Mouse (Mus musculus) bone marrow macrophage, adult 2 months (primary cell): ENCODE results near the gene Erc2. TPM values are rescaled to one million over a fixed set of nuclear protein-coding genes. Genes with fewer than 3 reads are reported as not detected.

ENCODE experiments used
- H3K27ac ChIP-seq: 2 replicates; pipeline ENCODE4 v1.5.1; 2012; ENCODE audit warnings: low read depth, low read length; ENCODE audit not compliant: insufficient read depth
- H3K4me1 ChIP-seq: 2 replicates; pipeline ENCODE4 v1.6.1; 2012; ENCODE audit warnings: low read length; ENCODE audit not compliant: control insufficient read depth, insufficient read depth
- H3K4me3 ChIP-seq: 2 replicates; pipeline ENCODE4 v1.5.1; 2012; ENCODE audit warnings: mild to moderate bottlenecking, low read length, moderate library complexity; ENCODE audit not compliant: insufficient read depth
- CTCF ChIP-seq: IDR thresholded peaks from 2 replicates; pipeline ENCODE4 v1.5.1; 2012; ENCODE audit warnings: low read depth, mild to moderate bottlenecking, low read length, moderate library complexity
- POLR2A ChIP-seq: IDR thresholded peaks from 2 replicates; pipeline ENCODE4 v1.6.1; 2012; ENCODE audit warnings: mild to moderate bottlenecking, low read depth, low read length, borderline replicate concordance
- polyA plus RNA-seq: library from polyadenylated mRNA; stranded (reverse); fragments of >200 nt; gene quantifications from 2 replicates; pipeline ENCODE4 v1.2.4, GENCODE M21; 2012; ENCODE audit not compliant: missing spikeins, insufficient read depth, insufficient read length

The Erc2 gene
- polyA plus RNA-seq, 1 experiment: not detected

DNA sequence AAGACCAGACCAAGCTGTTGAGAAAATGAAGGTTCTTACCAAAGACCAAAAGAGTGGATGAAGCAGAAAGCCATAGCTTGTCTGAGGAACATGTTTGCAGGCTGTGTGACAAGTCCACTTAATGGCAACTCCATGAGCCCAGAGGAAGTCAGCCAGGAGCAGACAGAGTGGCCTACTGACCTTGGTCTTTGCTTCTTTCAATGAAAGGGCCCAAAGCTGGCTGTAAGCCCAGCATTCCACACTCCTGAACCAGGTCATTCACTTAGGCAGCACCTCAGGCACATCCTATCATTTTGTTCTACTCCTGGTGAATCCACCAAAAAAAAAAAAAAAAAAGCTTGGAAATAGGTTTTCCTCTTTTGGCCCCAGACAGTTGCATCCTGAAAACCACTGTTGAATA lies 664.3 kb downstream of the Erc2 start:
- no peak overlapping the region for H3K4me3 ChIP-seq
- TF ChIP-seq CTCF (no peak), POLR2A (no peak)
- H3K27ac ChIP-seq: no peak overlapping the region
- no peaks in the 10 kb centered on the region for H3K4me1 ChIP-seq

DNA sequence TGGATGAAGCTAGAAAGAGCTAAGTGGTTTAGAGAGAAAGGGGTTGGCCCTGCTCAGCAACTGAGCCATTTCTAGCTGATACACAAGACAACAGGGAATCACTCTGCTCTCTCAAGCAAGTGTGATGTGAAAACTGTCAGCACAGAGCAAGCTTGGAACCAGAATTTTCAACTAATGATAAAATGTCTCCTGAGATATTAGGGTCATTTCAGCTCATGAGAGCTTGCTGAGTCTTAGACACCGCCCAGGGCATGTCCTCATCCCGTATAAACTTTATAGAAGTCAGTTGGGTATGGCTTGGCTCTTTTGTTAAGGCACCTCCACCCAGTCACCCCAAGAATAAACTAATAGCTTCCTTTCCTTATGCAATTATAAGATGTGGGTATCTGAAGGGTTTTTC lies 666.0 kb downstream of the Erc2 start:
- H3K4me3 ChIP-seq: no peak overlapping the region

DNA sequence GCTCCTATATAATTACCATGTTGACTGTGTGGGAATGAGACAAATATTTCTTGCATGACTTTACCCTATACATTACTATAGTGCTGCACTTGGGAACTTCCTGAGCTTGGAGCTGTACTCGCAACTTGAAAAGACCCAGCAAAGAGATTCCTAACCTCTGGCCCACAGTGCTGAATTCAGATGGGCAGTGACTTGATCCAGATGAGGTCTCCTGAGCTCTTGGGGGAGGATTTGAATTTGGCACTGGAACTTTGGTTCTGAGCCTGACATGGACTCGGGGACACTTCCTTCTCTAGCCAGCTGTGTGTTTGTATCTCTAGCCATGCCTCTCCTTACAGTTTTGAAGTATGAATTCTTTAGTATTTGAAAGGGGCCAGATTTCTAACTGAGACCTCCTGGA lies 666.7 kb downstream of the Erc2 start:
- no peaks in the 10 kb centered on the region for H3K4me1 ChIP-seq
- no peak for TF ChIP-seq CTCF
- no peak for TF ChIP-seq POLR2A
- no peak overlapping the region for H3K4me3 ChIP-seq
- H3K27ac ChIP-seq: no peak overlapping the region

More for the DNA sequence above, 666.0 kb downstream of the Erc2 start:
- Histone ChIP-seq H3K27ac (no peak overlapping the region), H3K4me1 (no peaks in the 10 kb centered on the region)
- TF ChIP-seq POLR2A (no peak), CTCF (no peak)

DNA sequence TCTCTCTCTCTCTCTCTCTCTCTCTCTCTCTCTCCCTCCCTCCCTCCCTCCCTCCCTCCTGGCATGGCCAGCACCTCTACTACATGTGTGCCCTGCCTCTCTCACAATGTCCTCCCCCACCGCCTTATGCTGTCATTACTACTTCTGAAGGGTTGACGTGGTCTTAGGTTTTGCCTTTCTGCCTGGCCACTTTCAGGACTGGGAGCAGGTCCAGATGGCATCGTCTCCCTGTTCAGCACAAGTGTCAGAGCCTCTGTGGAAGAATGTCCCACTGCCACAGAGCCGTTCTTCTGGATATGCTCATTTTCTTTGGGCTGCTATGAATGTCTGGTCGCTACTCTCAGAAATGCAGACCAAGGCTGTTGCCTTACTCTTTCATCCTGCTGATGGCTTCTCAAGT lies 671.7 kb downstream of the Erc2 start:
- Histone ChIP-seq H3K27ac (no peak overlapping the region), H3K4me1 (no peaks in the 10 kb centered on the region), H3K4me3 (no peak overlapping the region)
- no peak for TF ChIP-seq POLR2A

DNA sequence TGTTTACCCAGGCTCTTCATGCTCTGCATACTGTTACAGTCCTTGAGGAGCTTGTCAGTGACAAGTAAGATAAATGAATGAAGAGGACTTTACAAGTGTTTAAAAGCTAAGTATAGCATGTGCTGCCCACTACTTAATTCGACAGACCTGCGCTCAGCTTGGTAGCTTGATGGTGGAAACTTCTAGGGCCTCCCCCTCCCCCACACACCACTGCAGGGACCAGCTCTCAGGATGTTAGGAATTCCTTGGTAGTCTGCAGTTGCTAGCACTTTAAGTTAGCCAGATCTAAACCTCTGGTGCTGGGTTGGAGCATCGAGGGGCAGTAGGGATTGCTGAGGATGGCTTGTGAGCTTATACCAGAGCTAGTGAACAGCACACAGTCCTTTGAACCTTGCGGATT lies 672.9 kb downstream of the Erc2 start:
- Histone ChIP-seq H3K4me1 (no peaks in the 10 kb centered on the region), H3K4me3 (no peak overlapping the region), H3K27ac (no peak overlapping the region)
- no peak for TF ChIP-seq CTCF

- Histone ChIP-seq H3K27ac (no peak overlapping the region), H3K4me1 (no peaks in the 10 kb centered on the region), H3K4me3 (no peak overlapping the region)
- TF ChIP-seq CTCF (no peak), POLR2A (no peak)
These were observed 677.9 kb downstream of the Erc2 start for GRCm38 (mm10) chr14:28300095-28300494.

DNA sequence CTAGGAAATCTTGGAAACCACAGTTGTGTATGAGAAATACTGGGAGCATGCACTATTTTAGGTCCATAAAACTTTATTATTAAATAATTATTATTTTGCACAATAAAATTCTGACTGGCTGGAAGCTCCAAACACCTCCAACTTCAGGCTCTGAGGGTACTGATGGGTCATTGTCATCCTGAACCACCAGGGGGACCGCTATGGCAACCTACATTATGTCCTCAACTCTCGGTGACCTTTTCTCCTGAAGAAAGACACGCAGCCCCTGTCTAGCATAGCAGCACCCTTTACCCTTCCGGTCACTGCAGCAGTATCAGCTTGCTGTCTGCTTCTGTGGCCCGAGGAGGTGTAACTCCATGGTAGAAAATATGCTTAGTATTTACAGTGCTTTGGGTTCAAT lies 679.0 kb downstream of the Erc2 start:
- Histone ChIP-seq H3K27ac (no peak overlapping the region), H3K4me1 (no peaks in the 10 kb centered on the region), H3K4me3 (no peak overlapping the region)
- TF ChIP-seq CTCF (no peak), POLR2A (no peak)

DNA sequence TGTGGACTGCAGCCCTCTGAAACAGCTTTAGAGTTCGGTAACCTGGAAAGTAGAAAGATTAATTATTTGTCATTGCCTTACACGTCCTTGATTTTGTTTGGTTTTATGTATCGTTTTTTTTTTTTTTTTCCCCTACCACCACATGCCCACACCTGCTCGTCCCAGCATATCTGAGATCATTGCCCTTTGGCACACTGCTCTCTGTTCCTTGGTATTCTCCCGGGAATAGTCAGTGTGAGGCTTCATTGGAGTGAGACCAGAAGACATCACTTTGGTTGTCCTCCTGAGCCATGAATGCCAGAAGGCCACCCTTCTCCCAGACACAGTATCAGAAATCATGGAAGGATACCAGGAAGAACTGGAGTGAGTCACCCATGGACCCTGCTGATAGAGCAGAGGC lies 681.9 kb downstream of the Erc2 start:
- no peak overlapping the region for H3K27ac ChIP-seq
- no peak for TF ChIP-seq POLR2A
- TF ChIP-seq CTCF: no peak
- no peak overlapping the region for H3K4me3 ChIP-seq
- no peaks in the 10 kb centered on the region for H3K4me1 ChIP-seq

DNA sequence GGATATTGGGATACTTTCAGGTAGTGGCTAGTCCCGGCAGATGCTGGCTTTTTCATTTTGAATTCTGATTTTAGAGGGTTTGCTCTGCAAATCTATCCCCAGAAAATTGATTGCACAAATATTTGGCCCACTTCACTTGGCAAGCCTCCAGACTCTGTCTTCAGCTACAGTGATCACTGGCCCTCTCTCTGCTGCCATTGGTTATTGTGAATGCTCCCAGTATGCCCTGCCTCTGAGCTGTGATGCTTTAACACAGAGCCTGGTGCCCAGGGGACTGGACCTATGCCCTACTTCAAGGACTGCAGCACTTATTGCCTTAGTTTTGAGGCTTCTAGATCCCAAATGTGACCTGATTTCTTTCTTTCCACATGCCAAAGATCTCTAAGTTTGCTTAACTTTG lies 686.4 kb downstream of the Erc2 start:
- Histone ChIP-seq H3K4me3 (no peak overlapping the region), H3K4me1 (no peaks in the 10 kb centered on the region), H3K27ac (no peak overlapping the region)
- TF ChIP-seq POLR2A (no peak), CTCF (no peak)

DNA sequence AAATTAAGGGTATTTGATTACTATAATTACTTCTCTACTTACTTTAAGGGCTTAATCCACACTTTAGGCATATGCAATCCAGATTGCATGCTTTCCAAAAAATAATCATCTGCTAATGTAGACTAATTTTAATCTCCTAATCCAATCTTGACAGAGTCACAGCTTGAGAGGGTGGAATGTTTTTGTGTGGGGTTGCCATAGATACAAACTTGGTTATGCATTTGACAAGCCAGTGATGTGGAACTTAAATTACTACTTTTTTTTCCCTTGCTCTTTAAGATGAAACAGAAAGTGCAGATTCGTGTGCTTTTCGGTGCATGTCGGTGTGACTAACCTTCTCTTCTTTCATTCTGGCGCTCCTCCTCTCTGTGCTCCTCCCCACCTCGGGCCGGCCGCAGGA lies 694.6 kb downstream of the Erc2 start:
- no peaks in the 10 kb centered on the region for H3K4me1 ChIP-seq
- H3K27ac ChIP-seq: no peak overlapping the region
- no peak overlapping the region for H3K4me3 ChIP-seq
- TF ChIP-seq POLR2A (no peak), CTCF (no peak)

DNA sequence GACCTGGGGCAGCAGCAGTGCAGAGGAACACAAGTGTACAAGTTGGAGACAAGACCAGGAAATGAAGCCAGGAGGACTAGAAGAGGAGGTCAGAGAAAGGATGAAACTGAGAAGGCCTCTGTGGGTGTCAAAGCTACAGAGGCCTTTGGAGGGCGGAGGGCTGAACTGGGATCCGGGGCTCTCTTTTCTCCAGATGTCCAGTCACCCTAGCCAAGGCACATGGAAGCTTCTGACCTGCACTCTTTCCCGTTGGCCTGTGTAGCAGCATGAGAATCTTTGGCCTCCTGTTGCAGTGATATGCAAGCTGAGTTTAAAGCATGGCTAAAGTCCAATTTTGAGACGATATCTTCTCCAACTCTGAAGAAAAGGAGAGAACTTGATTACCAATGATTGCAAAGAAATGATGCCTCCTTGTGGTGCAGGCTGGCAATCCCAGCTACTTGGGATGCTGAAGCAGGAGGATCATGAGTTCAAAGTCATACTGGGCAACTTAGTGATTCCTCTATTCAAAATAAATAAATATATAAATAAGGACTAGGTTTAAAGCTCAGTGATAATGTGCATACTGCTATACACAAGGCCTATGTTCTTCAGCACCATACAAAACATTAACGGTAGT lies 699.8 kb downstream of the Erc2 start:
- Histone ChIP-seq H3K4me1 (no peaks in the 10 kb centered on the region), H3K4me3 (no peak overlapping the region), H3K27ac (no peak overlapping the region)
- no peak for TF ChIP-seq CTCF
- TF ChIP-seq POLR2A: no peak
